Mouse (Mus musculus) CH12.LX (cell line): ENCODE data around the gene Klhl1. TPM values are rescaled to one million over a fixed set of nuclear protein-coding genes. Genes with fewer than 3 reads are reported as not detected.

Source experiments
- DNase-seq: peaks from one replicate; pipeline ENCODE4 v3.0.0-alpha.2; 2013; ENCODE audit errors: extremely low read depth
- H3K27ac ChIP-seq: 2 replicates; pipeline ENCODE4 v1.5.1; 2012; ENCODE audit warnings: low read depth, mild to moderate bottlenecking, control low read depth, moderate library complexity; ENCODE audit not compliant: insufficient read depth
- H3K27me3 ChIP-seq: replicated peaks from 2 replicates; pipeline ENCODE3; 2012; ENCODE audit warnings: inconsistent platforms
- H3K36me3 ChIP-seq, 2 experiments: replicated peaks in 1 of 2; 2 replicates each; pipeline versions ENCODE3 to v1.6.1; 2012; ENCODE audit warnings: inconsistent platforms in 1 of 2, low read length in 1 of 2, mild to moderate bottlenecking in 1 of 2, mixed read lengths in 1 of 2, moderate library complexity in 1 of 2; ENCODE audit not compliant: control insufficient read depth in 1 of 2, insufficient read depth in 1 of 2
- H3K4me1 ChIP-seq, 2 experiments: 2 replicates each; pipeline ENCODE4 v1.6.1; 2012; ENCODE audit warnings: inconsistent platforms in 1 of 2, moderate library complexity in 1 of 2; ENCODE audit not compliant: insufficient read depth in 2 of 2, control insufficient read depth in 1 of 2
- H3K4me2 ChIP-seq: 2 replicates; pipeline ENCODE4 v1.6.1; 2012; ENCODE audit warnings: low read depth, mild to moderate bottlenecking, control low read depth; ENCODE audit not compliant: poor library complexity, insufficient read depth, severe bottlenecking
- H3K4me3 ChIP-seq, 3 experiments: fragments of 150-350 bp in 1 of 3; sonication (generic) in 1 of 3; replicated peaks in 1 of 3; 2 replicates each; pipeline versions ENCODE3 to v1.5.1; 2011 to 2012; ENCODE audit warnings: low read depth in 2 of 3, low read length in 2 of 3, mild to moderate bottlenecking in 2 of 3, moderate library complexity in 2 of 3, control low read depth in 1 of 3, improper control_type of control experiment in 1 of 3, inconsistent platforms in 1 of 3, mixed read lengths in 1 of 3; ENCODE audit not compliant: poor library complexity in 1 of 3
- H3K79me2 ChIP-seq: replicated peaks from 2 replicates; pipeline ENCODE4 v1.6.1; 2012; ENCODE audit warnings: mild to moderate bottlenecking, moderate library complexity; ENCODE audit not compliant: control insufficient read depth, poor library complexity, insufficient read depth, severe bottlenecking; ENCODE audit errors: extremely low read depth
- H3K9ac ChIP-seq: 2 replicates; pipeline ENCODE4 v1.6.1; 2012; ENCODE audit warnings: low read depth, mild to moderate bottlenecking, control low read depth, moderate library complexity; ENCODE audit not compliant: insufficient read depth
- H3K9me3 ChIP-seq: replicated peaks from 2 replicates; pipeline ENCODE3; 2012; ENCODE audit warnings: low read length, inconsistent platforms, mixed read lengths
- BHLHE40 ChIP-seq: IDR thresholded peaks from 2 replicates; pipeline ENCODE4 v1.6.1; 2011; ENCODE audit warnings: mild to moderate bottlenecking, low read depth, low read length, improper control_type of control experiment
- CHD2 ChIP-seq: IDR thresholded peaks from 2 replicates; pipeline ENCODE4 v1.6.1; 2011; ENCODE audit warnings: low read length, improper control_type of control experiment
- CTCF ChIP-seq, 2 experiments: IDR thresholded peaks in 1 of 2; conservative IDR thresholded peaks in 1 of 2; 2 replicates each; pipeline ENCODE4 v1.5.1; 2011 to 2012; ENCODE audit warnings: low read depth in 2 of 2, low read length in 2 of 2, improper control_type of control experiment in 1 of 2, inconsistent platforms in 1 of 2, mild to moderate bottlenecking in 1 of 2, moderate library complexity in 1 of 2
- E2F4 ChIP-seq: IDR thresholded peaks from 2 replicates; pipeline ENCODE4 v1.6.1; 2011; ENCODE audit warnings: low read depth, low read length, improper control_type of control experiment; ENCODE audit not compliant: insufficient replicate concordance
- ELF1 ChIP-seq: IDR thresholded peaks from 2 replicates; pipeline ENCODE4 v1.6.1; 2014; ENCODE audit warnings: low read depth, mild to moderate bottlenecking, inconsistent platforms, low read length, improper control_type of control experiment
- ETS1 ChIP-seq: conservative IDR thresholded peaks from 2 replicates; pipeline ENCODE4 v1.6.1; 2012; ENCODE audit warnings: low read depth, mild to moderate bottlenecking, inconsistent platforms, low read length, improper control_type of control experiment, moderate library complexity
- GABPA ChIP-seq: IDR thresholded peaks from 2 replicates; pipeline ENCODE4 v1.6.1; 2012; ENCODE audit warnings: low read depth, low read length, improper control_type of control experiment, inconsistent platforms; ENCODE audit not compliant: insufficient replicate concordance
- JUN ChIP-seq: IDR thresholded peaks from 2 replicates; pipeline ENCODE4 v1.6.1; 2011; ENCODE audit warnings: low read depth, mild to moderate bottlenecking, low read length, improper control_type of control experiment, moderate library complexity; ENCODE audit not compliant: insufficient read depth
- KAT2A ChIP-seq: IDR thresholded peaks from 2 replicates; pipeline ENCODE4 v1.6.1; 2012; ENCODE audit warnings: low read length, improper control_type of control experiment, inconsistent platforms; ENCODE audit not compliant: insufficient replicate concordance
- MAX ChIP-seq: IDR thresholded peaks from 2 replicates; pipeline ENCODE4 v1.6.1; 2011; ENCODE audit warnings: low read length, improper control_type of control experiment
- MAZ ChIP-seq: IDR thresholded peaks from 2 replicates; pipeline ENCODE4 v1.6.1; 2012; ENCODE audit warnings: low read depth, mild to moderate bottlenecking, inconsistent platforms, low read length, improper control_type of control experiment, moderate library complexity
- MEF2A ChIP-seq: IDR thresholded peaks from 2 replicates; pipeline ENCODE4 v1.6.1; 2014; ENCODE audit warnings: low read depth, mild to moderate bottlenecking, inconsistent platforms, low read length, improper control_type of control experiment, borderline replicate concordance
- MXI1 ChIP-seq: IDR thresholded peaks from 2 replicates; pipeline ENCODE4 v1.6.1; 2011; ENCODE audit warnings: mild to moderate bottlenecking, low read depth, low read length, improper control_type of control experiment
- RAD21 ChIP-seq: IDR thresholded peaks from 2 replicates; pipeline ENCODE4 v1.6.1; 2011; ENCODE audit warnings: low read depth, mild to moderate bottlenecking, low read length, improper control_type of control experiment, moderate library complexity
- SIN3A ChIP-seq: IDR thresholded peaks from 2 replicates; pipeline ENCODE4 v1.6.1; 2012; ENCODE audit warnings: low read length, improper control_type of control experiment, inconsistent platforms
- SMC3 ChIP-seq: IDR thresholded peaks from 2 replicates; pipeline ENCODE4 v1.6.1; 2011; ENCODE audit warnings: low read depth, low read length, improper control_type of control experiment
- TCF12 ChIP-seq: IDR thresholded peaks from 2 replicates; pipeline ENCODE4 v1.6.1; 2014; ENCODE audit warnings: low read depth, mild to moderate bottlenecking, inconsistent platforms, low read length, improper control_type of control experiment
- UBTF ChIP-seq: IDR thresholded peaks from 2 replicates; pipeline ENCODE4 v1.6.1; 2012; ENCODE audit warnings: low read depth, mild to moderate bottlenecking, inconsistent platforms, low read length, improper control_type of control experiment, moderate library complexity
- USF1 ChIP-seq: IDR thresholded peaks from 2 replicates; pipeline ENCODE4 v1.6.1; 2014; ENCODE audit warnings: low read depth, mild to moderate bottlenecking, inconsistent platforms, low read length, improper control_type of control experiment
- USF2 ChIP-seq: conservative IDR thresholded peaks from 2 replicates; pipeline ENCODE4 v1.6.1; 2011; ENCODE audit warnings: low read depth, low read length, improper control_type of control experiment
- ZC3H11A ChIP-seq: IDR thresholded peaks from 2 replicates; pipeline ENCODE4 v1.6.1; 2012; ENCODE audit warnings: low read depth, mild to moderate bottlenecking, inconsistent platforms, low read length, improper control_type of control experiment
- ZNF384 ChIP-seq: IDR thresholded peaks from 2 replicates; pipeline ENCODE4 v1.6.1; 2012; ENCODE audit warnings: low read depth, low read length, improper control_type of control experiment, inconsistent platforms
- dilution Hi-C: fragments of 300-500 bp; cut with MboI; formaldehyde crosslinking; loops from 2 replicates; pipeline ENCODE4 v1.14.3; 2020; ENCODE audit warnings: low sequenced_read_pairs; ENCODE audit not compliant: extremely low pct_unique_long_range_greater_than_20kb, extremely low pct_ligation_motif_present
- in situ Hi-C: fragments of 300-500 bp; cut with MboI; formaldehyde crosslinking; loops from 3 replicates; pipeline ENCODE4 v1.14.3; 2019; ENCODE audit warnings: low sequenced_read_pairs, low pct_ligation_motif_present, low pct_unique_long_range_greater_than_20kb, mixed read lengths
- polyA plus RNA-seq: library from polyadenylated mRNA; unstranded; fragments of >175 nt; gene quantifications from 2 replicates; pipeline ENCODE4 v1.2.1, GENCODE M21; 2012; ENCODE audit warnings: low read depth; ENCODE audit not compliant: insufficient read length
- total RNA-seq, 2 experiments: library from RNA; depleted of rRNA; stranded (reverse); fragments of 300-350 nt in 1 of 2; fragments of >200 nt in 1 of 2; gene quantifications; 2 replicates each; pipeline ENCODE4 v1.2.3; 2012 to 2014

The Klhl1 gene
- total RNA-seq (2012; rRNA removed) (not detected in 2 replicates), total RNA-seq (2014; rRNA removed) (not detected in 2 replicates), polyA plus RNA-seq (not detected in 2 replicates)

DNA sequence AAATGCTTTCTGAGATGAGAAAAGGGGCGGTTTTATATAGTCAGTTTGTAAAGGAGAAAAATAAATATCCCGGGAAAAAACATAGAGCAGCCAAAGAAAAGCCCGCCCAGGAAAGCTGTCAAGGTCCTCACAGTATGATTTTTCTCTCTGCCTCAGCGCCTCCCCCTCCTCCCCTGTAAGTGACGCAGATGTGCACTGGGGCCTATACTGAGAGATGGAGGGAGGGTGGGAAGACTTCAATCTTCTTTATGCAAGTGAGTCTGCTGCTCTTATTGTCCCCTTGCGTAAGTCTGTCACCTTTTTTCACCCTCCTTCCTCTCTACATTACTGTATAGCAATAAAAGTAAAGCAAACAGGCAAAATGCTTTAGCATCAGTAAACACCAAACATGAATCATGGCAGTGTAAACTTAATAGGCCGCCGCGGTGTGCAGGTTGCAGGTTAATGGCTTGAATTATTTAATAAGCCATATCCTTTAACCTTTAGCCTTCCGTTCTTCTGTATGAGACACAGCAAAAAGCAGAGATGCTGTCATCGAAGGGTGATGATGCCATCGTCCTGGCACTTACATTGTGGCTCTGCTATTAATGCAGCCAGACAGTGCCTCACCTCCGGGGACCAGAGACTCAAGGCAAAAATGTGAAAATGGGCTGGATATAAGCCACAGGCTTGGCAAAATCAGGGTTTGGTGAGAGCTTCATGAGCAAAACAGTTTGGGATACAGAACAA is at the start of gene Klhl1:
Gene Klhl1, minus strand, starts transcription at position 149 of the 729 bp plus-strand sequence.
- H3K9ac ChIP-seq, result no peak within 1 kb of the TSS
- no peaks in the 10 kb centered on the region for H3K79me2 ChIP-seq
- no peaks in the 10 kb centered on the region for H3K27me3 ChIP-seq
- H3K4me3 ChIP-seq, result no peak within 1 kb of the TSS
- no peak within 1 kb of the TSS for H3K27ac ChIP-seq
- peaks cover 31% of the 10 kb centered on the region for H3K9me3 ChIP-seq
- in situ Hi-C loops, result no loop called here
- H3K36me3 ChIP-seq, result no peaks in the 10 kb centered on the region
- TF ChIP-seq ETS1 (no peak), ZC3H11A (no peak), MAZ (no peak), GABPA (no peak), SMC3 (no peak), UBTF (no peak), BHLHE40 (no peak), SIN3A (no peak), JUN (no peak), ELF1 (no peak), TCF12 (no peak), MXI1 (no peak), CHD2 (no peak), CTCF (conservative IDR thresholded peaks at IDR 0.05 in 1 of 2, IDR thresholded peaks at IDR 0.05 in 1 of 2; ENCODE audit: low read depth in 2 of 2, low read length in 2 of 2) (no peak), ZNF384 (no peak), MEF2A (no peak), KAT2A (no peak), USF2 (no peak)
- DNase-seq, result no peak
- no peak within 1 kb of the TSS for H3K4me2 ChIP-seq
- H3K4me1 ChIP-seq, result no peaks in the 10 kb centered on the region
- dilution Hi-C loops, result no loop called here

GRCm38 (mm10) chr14:96553668-96554067 is 34.8 kb upstream of the Klhl1 start:
- dilution Hi-C loops, result no loop called here
- no peaks in the 10 kb centered on the region for H3K27me3 ChIP-seq
- H3K4me2 ChIP-seq, result no peak overlapping the region
- no peak overlapping the region for H3K4me3 ChIP-seq
- in situ Hi-C loops, result no loop called here
- H3K79me2 ChIP-seq, result no peaks in the 10 kb centered on the region
- TF ChIP-seq ZNF384 (no peak), MXI1 (no peak), MAX (no peak), USF1 (no peak), E2F4 (no peak), RAD21 (no peak), ELF1 (no peak)
- no peaks in the 10 kb centered on the region for H3K4me1 ChIP-seq
- H3K27ac ChIP-seq, result no peak overlapping the region
- H3K9ac ChIP-seq, result no peak overlapping the region
- DNase-seq, result no peak
- H3K36me3 ChIP-seq, result no peaks in the 10 kb centered on the region
- H3K9me3 ChIP-seq, result peaks cover 15% of the 10 kb centered on the region
